Mouse (Mus musculus) retina, postnatal 7 days (tissue): ENCODE measurements around the gene Atp5g2.

ENCODE experiments used
- DNase-seq: peaks from one replicate; pipeline ENCODE4 v3.0.0-alpha.2; 2012; ENCODE audit warnings: low read depth, low spot score

The Atp5g2 gene

DNA sequence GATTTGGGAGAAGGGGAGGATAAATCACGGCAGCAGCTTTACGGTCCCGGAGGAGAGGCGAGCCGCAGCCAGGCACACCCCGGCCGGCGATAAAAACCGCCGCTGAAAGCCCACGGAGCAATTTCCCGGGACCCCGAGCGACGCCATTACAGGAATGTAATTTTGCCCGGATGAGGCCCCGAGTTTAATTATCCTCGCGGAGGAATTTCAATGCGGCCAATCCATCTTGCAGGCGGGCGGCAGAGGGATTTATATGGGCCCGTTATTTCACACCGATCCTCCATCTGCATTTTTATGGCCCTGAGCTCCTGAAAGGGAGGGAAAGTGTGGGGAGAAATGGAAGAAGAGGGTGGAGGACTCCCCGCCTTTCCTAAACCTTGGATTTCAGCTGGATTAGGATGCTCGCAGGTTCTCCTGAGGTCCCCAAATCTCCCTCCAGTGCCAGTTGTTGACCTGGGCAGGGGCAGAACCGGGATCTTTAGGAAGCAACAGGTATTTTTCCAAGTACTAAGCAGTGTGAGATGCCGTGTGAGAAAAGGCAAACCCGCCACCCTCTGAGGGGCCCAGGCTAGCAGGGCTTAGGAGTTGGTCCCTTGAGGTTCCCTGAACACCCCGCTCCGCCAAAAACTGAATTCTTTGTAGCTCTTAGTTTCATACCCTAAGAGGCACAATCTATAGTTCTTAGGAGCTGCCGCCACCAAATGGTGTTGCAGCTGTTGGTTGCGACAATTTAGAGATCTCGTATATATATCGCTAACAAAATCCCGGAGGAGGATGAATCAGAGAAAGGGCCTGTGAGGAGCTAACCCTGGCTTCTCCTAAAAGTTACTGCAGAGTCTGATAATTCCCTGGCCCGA is at the start of gene Atp5g2:
Gene Atp5g2, minus strand, starts transcription at position 138 of the 857 bp plus-strand sequence.
- peak; percentile 72 for DNase-seq

DNA sequence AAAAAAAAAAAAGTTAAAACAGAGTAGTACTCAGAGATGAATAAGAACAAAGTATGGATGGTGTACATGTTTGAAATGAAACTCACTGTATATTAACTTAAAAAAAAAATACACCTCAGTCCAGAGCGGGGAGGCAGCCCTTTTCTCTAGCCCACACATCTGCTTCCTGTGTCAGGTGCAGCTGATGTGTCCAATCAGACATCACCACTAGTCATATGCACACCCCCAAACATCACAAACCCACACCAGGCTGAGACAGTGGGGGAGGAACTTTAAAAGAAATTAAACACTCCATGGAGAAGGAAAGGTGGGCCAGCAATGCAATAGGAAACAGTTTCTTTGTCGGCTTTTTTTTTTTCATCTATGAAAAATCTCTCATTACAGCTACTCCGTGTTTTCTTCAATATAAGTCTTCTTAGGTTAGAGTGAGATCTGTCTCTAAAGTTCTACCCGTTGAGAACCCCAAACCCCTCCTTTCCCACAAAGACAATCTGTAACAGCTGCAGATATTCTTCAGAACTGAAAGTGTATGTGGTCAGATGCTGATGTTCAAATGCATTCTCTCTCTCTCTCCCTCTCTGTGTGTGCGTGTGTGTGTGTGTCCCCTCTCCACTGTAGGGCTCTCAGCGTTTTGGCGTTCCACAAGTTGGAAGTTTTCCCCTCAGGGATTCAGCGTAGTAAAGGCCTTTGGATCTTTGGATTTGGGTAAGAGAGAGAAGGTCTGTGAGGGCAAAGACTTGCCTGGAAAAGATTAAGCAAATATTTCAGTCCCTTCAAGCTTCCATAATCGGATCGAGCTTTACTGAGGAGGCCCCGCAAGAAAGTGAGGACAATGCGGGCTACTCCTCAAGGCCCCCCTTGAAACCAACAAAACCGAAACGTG is 49.1 kb upstream of the Atp5g2 start:
- DNase-seq = no peak

DNA sequence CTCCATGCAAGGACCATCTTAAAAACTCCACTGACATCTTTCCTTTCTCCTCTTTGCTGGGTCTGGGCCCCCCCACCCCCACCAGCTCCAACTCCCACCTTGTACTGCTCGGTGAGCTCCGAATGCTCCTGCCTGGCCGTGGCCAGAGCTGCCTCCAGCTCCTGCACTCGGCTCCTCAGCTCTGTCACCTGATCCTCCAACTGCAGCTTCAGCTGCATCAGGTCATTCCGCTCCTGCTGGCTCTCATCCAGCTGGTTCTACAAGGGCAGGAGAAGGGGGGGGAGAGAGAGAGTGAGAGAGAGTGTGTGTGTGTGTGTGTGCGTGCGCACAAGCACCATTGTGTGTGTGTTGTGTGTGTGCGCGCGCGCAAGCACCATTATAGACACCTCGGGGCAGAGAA is 44.0 kb upstream of the Atp5g2 start:
- DNase-seq = no peak

DNA sequence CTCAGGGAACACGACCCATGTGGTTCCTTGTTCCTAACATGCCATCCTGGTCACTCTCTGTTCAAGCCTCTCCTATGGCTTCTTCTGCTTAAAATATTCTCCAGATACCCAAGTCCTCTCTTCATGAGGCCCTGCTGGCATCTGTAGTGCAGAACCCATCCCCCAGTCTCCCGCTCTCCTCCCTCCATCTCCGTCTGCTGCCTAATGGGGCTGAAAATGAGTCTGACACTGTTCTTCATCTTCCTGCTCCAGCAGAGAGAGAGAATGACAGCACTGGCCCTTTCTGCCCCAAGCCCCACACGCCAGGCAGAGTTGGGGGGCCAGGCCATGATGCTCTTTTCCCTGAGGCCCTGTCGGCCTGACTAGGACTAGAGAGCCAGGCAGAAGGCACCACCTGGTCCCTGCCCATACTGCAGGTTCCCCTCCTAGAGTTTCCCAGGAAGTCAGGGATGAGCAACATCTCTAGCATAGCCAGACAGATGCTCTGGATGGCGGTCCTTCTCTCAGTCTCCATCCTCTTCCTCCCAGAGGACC is 35.7 kb upstream of the Atp5g2 start:
- DNase-seq = no peak

DNA sequence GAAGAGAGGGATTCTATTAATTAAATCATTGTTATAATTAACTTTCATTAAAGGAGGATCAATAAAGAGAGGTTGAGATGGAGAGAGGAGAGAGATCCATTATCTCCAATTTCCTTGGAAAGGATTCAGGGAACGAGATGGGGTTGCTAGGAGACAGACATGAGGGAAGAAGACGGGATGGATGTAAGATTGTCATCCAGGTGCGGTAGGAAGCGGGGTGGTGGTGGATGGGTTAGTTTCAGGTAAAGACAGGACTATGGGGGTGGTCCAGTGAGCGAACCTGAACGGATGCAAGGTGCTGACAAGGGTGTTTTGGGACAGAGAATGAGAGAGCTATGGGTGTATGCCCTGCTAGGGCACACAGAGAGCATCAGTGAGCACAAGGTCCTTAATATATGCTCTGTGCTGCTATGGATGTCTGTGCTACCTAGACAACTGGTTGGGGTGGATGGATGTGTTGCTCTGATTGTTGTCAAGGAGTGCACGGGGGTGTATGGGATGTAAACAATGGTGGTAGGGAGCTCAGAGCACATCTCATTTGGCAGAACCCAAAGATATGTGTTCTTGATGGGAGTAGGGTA is 33.9 kb upstream of the Atp5g2 start:
- DNase-seq = no peak

DNA sequence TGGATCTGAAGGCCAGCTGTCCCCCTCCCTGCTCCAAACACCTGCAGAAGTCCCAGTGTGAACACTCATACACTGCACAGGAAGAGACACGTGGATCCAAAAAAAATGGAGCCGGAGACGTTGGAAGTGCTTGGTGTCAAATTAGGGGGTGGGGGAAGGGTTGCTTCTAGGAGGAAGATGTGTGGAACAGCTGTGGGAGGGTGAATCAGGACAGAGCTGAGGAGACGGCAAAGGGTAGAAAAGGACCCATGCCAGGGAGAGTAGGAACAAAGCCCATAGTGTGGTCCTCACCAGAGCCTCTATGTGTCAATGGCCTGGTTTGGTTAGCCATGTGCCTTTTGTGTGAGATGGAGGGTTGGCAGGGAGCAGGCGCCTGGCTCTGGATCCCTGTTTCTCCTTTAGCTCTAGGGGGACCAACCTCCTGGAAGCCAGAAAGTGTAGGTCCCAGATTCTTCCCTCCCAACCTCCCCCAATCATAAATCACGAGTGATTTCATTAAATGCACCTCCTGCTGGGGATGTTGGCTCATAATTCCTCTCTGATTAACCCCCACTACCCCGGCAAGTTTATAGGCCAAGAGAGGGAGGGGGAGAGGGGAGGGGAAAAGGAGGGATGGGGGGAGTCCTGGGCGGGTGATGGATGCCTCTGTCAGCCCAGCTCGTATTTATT is 33.2 kb upstream of the Atp5g2 start:
- DNase-seq = no peak

DNA sequence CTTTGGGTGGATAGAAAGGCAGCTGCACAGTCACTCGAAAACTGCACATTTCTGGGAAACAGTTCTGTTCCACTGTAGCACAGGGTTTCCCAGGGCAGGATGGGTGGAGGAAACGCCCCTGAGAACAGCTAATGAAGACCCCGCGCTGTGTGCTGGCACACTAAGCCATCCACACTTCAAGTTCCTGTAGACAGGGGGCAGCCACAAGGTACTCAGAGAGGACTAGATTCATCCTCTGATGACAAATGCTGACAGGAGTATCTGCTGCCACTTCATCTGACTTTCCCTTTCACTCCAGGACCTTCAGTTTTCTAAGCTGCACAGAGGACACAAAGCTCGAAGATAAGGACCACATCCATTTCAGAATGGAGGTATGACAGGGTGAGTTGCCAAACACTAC is 32.7 kb upstream of the Atp5g2 start:
- no peak for DNase-seq

DNA sequence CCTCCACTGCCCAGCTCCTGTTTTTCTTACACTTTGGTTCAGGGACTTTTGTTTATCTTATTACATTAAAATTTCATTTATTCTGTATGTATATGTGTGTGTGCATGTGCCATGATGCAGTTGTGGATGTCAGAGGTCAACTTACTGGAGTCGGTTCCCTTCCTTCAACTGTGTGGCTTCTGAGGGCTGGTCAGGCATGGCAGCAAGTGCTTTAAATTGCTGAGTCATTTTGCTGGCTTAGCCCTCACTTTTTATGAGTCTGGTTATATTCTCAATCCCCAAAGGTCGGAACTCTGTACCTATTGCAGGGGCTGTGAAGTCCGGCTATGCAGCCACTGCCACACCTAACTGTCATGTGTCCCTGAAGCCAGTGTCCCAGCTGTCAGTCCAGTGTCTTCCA is 30.8 kb upstream of the Atp5g2 start:
- no peak for DNase-seq

DNA sequence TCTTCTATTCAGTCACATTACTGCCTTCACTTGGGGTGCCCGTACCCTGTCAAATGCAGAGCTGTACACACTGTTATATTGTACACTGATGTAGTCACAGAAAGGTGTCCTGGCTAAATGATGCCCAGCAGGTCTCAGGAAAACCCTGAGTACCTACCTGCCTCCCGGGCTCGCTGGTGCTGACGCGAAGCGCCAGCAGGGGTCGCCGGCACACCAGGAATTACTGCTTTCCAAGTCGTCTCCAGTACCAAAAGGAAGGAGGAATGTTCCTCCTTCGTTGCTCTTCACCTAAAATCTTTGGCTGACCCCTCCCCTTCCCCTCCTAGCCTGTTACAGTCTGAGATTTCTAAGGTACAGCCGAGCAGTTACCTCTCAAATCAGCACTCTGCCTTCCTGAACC is 26.0 kb upstream of the Atp5g2 start:
- no peak for DNase-seq

DNA sequence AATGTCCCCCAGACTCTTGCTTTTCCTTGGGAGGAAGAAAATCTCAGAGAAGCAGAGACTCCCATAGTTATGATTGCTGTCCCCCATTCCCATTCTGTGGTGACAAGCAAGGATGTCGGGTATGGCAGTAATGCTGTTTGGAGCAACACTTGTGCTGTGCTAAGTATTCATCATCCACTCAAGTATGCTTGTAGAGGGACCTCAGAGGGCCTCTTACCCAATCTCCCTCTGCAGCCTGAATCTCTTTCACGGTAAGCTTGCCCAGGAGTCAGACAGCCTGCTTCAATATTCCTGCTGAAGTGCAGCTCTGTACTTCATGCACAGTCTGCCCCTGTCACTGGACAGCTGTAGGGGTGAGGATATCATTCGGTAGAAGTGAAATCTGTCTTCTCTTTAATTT is 24.7 kb upstream of the Atp5g2 start:
- no peak for DNase-seq

DNA sequence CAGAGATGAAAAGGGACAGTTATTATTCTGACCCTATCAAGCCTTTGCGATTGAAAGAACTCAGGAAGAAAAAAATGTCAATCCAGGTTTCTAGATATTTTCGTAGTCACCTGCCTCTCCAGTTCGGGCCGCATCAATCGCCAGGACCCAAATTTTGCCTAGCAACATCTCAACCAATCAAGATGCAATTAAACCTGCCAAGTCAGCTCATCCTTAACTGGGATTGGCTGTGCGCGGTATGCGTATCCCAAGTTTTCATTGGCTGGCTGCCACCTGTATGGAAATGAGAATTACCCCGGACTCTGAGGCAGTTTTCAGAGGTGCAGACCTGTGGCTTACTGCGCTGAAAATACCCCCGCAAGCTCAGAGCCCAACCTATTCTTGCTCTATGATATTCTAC is 21.4 kb upstream of the Atp5g2 start:
- peak; percentile 58 for DNase-seq

DNA sequence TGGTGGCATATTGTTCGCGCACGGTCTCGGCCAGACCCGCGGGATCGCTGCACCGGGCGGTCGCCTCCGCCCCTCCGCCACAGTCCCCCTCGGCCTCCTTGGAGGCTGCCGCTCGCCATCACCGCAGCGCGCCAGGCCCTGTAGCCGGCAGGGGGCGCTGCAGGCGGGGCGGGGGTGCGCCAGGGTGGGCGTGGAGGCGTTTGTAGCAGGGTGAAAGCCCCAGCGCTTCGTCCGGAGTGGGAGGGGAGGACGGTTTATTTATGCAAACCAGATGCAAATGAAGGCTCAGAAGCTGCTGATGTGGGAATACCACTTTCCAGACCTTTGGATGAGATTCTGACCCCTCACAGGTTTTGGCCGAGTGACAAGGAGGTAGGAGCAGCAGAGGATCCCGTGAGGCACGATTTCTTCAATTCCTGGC is 20.8 kb upstream of the Atp5g2 start:
- peak; percentile 64 for DNase-seq

DNA sequence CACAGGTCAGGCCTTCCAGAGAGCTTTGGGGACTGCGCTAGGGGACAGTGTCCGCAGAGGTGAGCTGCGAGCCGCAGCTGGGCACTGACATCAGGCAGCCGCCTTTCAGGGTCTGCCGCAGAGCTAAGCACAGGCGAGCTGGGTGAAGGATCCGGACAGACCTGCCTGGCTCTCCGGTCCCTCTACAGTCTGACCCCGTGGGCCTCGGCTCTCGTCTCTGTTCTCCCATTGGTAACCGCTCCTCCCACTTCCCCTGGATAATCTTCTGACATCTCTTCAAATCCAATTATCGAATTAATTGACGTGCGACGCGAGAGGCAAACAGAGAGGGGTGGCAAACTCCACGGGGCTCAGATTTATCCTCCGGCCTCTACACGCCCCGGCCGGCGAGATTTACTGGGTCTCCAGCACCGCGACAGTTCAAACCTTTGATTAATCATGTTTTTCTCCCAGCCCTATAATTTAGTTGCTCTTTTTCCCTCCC is 20.2 kb upstream of the Atp5g2 start:
- DNase-seq = peak; percentile 86

DNA sequence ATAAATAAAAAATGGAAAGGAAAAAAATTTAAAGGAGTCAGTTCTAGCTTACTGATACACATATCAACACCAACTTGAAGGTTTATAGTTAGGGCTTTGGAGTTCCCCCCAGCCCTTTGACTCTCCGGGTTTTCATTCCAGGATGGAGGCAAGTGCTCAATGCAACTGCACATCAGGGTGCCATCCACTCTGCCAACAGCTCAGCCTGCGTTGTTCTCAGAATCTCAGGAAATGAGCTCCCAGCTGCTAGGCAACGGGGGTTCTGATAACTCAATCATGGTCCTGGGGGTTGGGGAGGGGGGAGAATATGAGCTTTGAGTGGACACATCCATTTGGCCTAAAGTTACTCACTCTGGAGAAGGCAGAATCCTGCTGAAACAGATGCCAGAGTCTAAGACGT is 13.6 kb upstream of the Atp5g2 start:
- DNase-seq = no peak

DNA sequence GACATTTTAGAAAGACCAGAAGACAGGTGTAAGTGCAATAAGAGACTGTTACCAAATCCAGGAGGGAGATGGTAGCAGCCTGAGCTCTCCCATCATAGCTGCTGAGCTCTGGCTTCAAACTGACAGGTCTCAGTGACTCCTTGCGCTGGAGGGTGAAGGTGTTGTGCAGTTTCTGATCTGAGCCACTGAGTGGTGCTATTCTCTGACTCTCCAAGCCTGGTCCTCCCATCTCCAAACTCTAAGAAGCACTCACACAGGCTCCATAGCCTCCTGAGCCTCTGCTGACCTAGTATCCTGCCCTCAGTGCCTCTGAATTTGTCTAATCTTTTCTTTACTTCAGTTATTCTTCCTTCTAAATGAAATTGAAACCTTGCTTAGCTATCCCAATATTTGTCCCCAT is 11.5 kb upstream of the Atp5g2 start:
- DNase-seq = no peak

DNA sequence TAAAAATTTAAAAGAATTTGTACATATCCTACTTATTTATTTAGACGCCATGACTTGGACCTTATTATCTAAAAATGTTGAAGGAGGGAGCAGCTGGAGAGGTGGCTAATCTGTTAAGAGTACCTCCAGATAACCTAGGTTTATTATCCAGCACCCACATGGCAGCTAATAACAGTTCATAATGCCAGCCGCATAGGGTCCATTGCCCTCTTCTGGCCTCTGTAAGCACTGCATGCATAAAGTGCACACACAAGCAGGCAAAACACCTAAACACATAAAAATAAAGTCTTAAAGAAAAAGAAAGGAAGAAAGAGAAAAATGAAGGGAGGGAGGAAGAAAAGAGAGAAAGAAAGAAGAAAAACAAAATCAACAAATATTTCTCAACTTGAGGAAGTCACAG is 4.2 kb upstream of the Atp5g2 start:
- DNase-seq = no peak

DNA sequence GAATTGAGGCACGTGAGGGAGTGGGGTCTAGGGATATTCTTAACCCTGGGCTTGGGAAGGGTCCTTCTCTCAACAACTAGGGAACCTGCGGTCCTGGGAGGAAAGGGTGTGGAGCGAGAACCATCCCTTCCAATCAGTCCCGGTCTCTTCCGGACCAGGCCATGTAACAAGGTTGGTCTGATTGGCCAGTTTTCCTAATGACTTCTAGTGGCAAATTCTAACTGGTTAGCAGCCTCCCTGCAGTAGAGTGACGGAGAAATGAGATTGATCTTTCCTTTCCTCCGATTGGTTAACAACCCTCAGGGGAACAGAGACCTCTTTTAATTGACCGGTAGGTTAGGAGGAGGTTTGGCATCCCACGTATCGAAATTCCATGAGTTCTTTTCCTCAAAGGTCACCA is 1.4 kb upstream of the Atp5g2 start:
- peak; percentile 47 for DNase-seq

DNA sequence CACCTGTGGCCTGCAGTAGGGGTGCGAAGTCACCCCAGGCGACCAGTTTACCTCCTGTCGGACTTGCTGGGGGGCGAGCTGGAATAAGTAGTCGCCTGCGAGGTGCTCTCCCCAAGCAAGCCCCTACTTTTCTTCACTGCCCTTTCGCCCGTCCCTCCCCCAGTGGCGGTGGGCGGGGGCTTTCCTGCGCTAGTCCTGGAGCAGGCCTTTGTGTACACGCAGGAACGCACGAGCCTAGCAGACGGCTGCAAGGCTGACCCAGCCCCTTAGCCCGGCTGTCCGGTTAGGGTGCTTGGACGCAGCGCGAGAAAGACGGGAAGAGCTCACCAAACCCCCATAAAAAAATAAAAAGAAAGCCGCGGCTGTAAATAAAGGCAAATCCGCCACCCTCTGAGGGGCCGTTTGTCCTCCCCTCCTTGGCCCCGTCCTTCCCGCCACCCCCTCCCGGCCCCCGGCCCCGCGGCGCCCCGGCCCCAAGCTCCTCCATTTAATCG is 384 bp downstream of the Atp5g2 start:
- DNase-seq = peak; percentile 64

DNA sequence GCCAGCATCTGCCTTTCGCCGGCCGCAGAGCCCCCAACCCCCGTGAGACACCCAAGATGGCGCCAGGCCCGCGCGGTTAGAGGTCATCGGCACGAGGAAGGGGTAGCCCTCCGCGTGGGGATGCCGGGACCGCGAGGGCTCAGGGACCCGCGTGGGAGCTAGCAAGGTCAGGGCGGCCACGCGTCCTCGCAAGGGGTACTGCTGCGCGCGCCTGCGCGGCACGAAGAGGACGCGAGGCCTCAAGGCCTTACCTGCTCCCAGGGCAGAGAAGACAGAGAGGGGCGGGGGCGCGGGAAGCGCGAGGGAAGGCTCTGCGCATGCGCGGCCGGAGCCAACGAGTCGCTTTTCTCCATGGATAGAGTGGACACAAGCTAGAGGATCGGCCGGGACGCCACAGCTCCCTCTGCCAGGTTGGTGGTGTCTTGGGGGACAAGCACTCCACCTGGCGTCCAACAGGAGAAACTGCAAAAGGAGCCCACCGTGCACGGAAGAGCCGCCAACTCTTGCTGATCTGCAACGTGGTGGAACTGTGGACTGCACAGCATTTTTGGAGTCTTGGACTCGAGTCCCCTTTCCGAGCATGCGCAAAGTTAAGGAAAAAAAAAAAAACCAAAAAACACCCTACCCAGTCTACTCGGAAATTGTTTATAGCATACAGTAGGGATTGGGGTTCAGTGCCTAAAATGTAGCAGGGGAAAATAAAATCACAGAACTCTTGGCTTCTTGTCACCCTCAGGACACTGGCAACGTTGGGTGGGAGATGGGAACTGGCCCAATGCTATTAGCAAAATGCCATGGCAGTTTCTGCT is 1.2 kb downstream of the Atp5g2 start:
- peak; percentile 97 for DNase-seq

DNA sequence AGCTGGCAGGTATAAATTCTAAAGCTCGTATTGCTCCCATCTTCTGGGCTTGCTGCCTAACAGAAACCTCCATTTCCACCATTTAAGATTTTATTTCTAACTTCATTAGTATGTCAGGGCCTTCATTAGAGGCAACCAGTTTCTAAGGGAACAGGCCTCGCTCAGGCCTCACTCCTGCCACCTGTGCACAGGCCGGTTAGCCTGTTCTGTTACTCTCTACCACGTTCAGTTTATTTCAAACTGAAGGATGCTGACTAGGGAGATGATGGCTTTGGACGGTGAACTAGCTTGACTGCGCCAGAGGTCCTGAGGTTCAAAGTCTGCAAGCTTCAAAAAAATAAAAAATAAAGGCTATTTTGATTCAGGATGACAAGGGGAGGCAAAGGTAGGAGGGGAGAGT is 1.9 kb downstream of the Atp5g2 start:
- DNase-seq = no peak
